Comparison of ENCODE assay signal across 8 mouse cellular contexts in genomic region chr11:73049335-73049734, GRCm38 (mm10). TPM values are rescaled to one million over a fixed set of nuclear protein-coding genes. Genes with fewer than 3 reads are reported as not detected.
DNase-seq lines count a peak whose midpoint lies in the region; ATAC-seq lines count a peak whose summit lies in the region.

No protein-coding gene starts in this region.

- no peak for ATAC-seq in hindbrain, embryonic 13.5 days (ENCODE audit: low FRiP score)

- H3K4me1 ChIP-seq in hindbrain, embryonic 13.5 days (replicated peaks), result peaks cover 21% of the 10 kb centered on the region

- H3K4me2 ChIP-seq in hindbrain, embryonic 13.5 days, result peak overlapping the region; percentile 85

- no peaks in the 10 kb centered on the region for H3K9me3 ChIP-seq in hindbrain, embryonic 13.5 days

- H3K4me3 ChIP-seq in hindbrain, embryonic 13.5 days, result peak overlapping the region; percentile 94

- peaks cover 36% of the 10 kb centered on the region for H3K36me3 ChIP-seq in hindbrain, embryonic 13.5 days

- H3K9ac ChIP-seq in hindbrain, embryonic 13.5 days, result peak overlapping the region; percentile 96

- H3K27me3 ChIP-seq in hindbrain, embryonic 13.5 days, result no peaks in the 10 kb centered on the region

- peak overlapping the region; percentile 71 for H3K27ac ChIP-seq in hindbrain, embryonic 13.5 days

- peak; percentile 85 for DNase-seq in ZHBTc4 (ENCODE audit: low read depth, low spot score)
- DNase-seq in cerebellum, postnatal 10 days, result peak; percentile 88 to 92
- DNase-seq in frontal cortex, postnatal 25 days (ENCODE audit: low spot score in 2 of 2), result peak; percentile 65 to 68
- DNase-seq in left cerebral cortex, adult 11 months (ENCODE audit: low spot score), result peak; percentile 59
- peak; percentile 88 for DNase-seq in lung, postnatal 36 days
- DNase-seq in right cerebral cortex, adult 18-20 months, result peak; percentile 75
- DNase-seq in yolk sac, embryonic 10.5 days (ENCODE audit: low spot score), result peak; percentile 54

- WGBS in hindbrain, embryonic 13.5 days, result 4% methylated on average over 4 of the region's 4 CpGs

RNA-seq across cellular contexts. Expression of gene Ncbp3, which starts 1.8 kb away (rescaled TPM):
- polyA plus RNA-seq in hindbrain, embryonic 13.5 days (2015; fragmentation: Nextera tagmentation; extraction: Ambion mirVana), result 12.5 and 13.1 TPM in 2 replicates

RNA-seq across cellular contexts. Expression of gene Camkk1, which starts 30.5 kb away (rescaled TPM):
- polyA plus RNA-seq in hindbrain, embryonic 13.5 days (2015; fragmentation: Nextera tagmentation; extraction: Ambion mirVana), result 21.5 and 23.1 TPM in 2 replicates

RNA-seq across cellular contexts. Expression of gene Itgae, which starts 41.0 kb away (rescaled TPM):
- polyA plus RNA-seq in hindbrain, embryonic 13.5 days (2015; fragmentation: Nextera tagmentation; extraction: Ambion mirVana), result 0.13 and 0.27 TPM in 2 replicates

RNA-seq across cellular contexts. Expression of gene P2rx1, which starts 50.4 kb away (rescaled TPM):
- 0.65 TPM in 2 replicates for polyA plus RNA-seq in hindbrain, embryonic 13.5 days (2015; fragmentation: Nextera tagmentation; extraction: Ambion mirVana)
